Mouse (Mus musculus) midbrain, postnatal 0 days (tissue): ENCODE results near the gene Zbtb4. TPM values are rescaled to one million over a fixed set of nuclear protein-coding genes. Genes with fewer than 3 reads are reported as not detected.

Experiments
- ATAC-seq: fragments of 200-750 bp; cut with Nextera tagmentation; 2 replicates; pipeline ENCODE4 v1.8.0; 2017; ENCODE audit warnings: moderate number of reproducible peaks, mild to moderate bottlenecking, moderate TSS enrichment, moderate library complexity; ENCODE audit not compliant: low FRiP score
- DNase-seq: peaks from one replicate; pipeline ENCODE4 v3.0.0-alpha.2; 2015; ENCODE audit warnings: low spot score
- H3K27ac ChIP-seq: fragments of 300-500 bp; sonication (generic); 2 replicates; pipeline ENCODE4 v1.5.1; 2014; ENCODE audit warnings: low read depth, mild to moderate bottlenecking, low read length, mixed read lengths
- H3K27me3 ChIP-seq: fragments of 300-500 bp; sonication (generic); 2 replicates; pipeline ENCODE4 v1.6.1; 2014; ENCODE audit warnings: low read length, control low read depth, mixed read lengths; ENCODE audit not compliant: insufficient read depth
- H3K36me3 ChIP-seq: fragments of 300-500 bp; sonication (generic); 2 replicates; pipeline ENCODE4 v1.6.1; 2014; ENCODE audit warnings: low read length, control low read depth, mixed read lengths; ENCODE audit not compliant: insufficient read depth
- H3K4me1 ChIP-seq: fragments of 300-500 bp; sonication (generic); 2 replicates; pipeline ENCODE4 v1.6.1; 2014; ENCODE audit warnings: mild to moderate bottlenecking, control low read depth, antibody characterized with exemption, low read length, mixed read lengths; ENCODE audit not compliant: insufficient read depth
- H3K4me2 ChIP-seq: fragments of 300-500 bp; sonication (generic); 2 replicates; pipeline ENCODE4 v1.6.1; 2014; ENCODE audit warnings: low read depth, mild to moderate bottlenecking, low read length, mixed read lengths; ENCODE audit not compliant: poor library complexity, severe bottlenecking
- H3K4me3 ChIP-seq: fragments of 300-500 bp; sonication (generic); 2 replicates; pipeline ENCODE4 v1.5.1; 2014; ENCODE audit warnings: low read depth, mild to moderate bottlenecking, low read length, moderate library complexity
- H3K9ac ChIP-seq: fragments of 300-500 bp; sonication (generic); replicated peaks from 2 replicates; pipeline ENCODE4 v1.6.1; 2014; ENCODE audit warnings: mild to moderate bottlenecking, low read length, moderate library complexity, mixed read lengths; ENCODE audit not compliant: poor library complexity, severe bottlenecking
- H3K9me3 ChIP-seq: fragments of 300-500 bp; sonication (generic); 2 replicates; pipeline ENCODE4 v1.6.1; 2016; ENCODE audit warnings: low read length, control low read depth
- CTCF ChIP-seq: IDR thresholded peaks from 2 replicates; pipeline ENCODE4 v1.5.1; 2016; ENCODE audit warnings: antibody characterized with exemption, mild to moderate bottlenecking
- WGBS: fragments of 180-500 bp; shearing (Covaris S2); extraction: QIAGEN DNeasy Blood & Tissue Kit; methylation state at CpG from one replicate; pipeline ENCODE4 v1.1.7; 2014; 5-methylcytosine and 5-hydroxymethylcytosine counted together
- polyA plus RNA-seq: library from polyadenylated mRNA; unstranded; fragments of >200 nt; fragmentation: Nextera tagmentation; extraction: Ambion mirVana; gene quantifications from 2 replicates; pipeline ENCODE4 v1.2.1, GENCODE M21; 2015
- total RNA-seq: library from RNA; depleted of rRNA; stranded (reverse); fragments of >200 nt; gene quantifications from 2 replicates; pipeline ENCODE4 v1.2.3, GENCODE M21; 2014

Zbtb4 gene
- total and polyA plus RNA-seq, 2 experiments from 2014 or later = 5.0 to 34.3 TPM

DNA sequence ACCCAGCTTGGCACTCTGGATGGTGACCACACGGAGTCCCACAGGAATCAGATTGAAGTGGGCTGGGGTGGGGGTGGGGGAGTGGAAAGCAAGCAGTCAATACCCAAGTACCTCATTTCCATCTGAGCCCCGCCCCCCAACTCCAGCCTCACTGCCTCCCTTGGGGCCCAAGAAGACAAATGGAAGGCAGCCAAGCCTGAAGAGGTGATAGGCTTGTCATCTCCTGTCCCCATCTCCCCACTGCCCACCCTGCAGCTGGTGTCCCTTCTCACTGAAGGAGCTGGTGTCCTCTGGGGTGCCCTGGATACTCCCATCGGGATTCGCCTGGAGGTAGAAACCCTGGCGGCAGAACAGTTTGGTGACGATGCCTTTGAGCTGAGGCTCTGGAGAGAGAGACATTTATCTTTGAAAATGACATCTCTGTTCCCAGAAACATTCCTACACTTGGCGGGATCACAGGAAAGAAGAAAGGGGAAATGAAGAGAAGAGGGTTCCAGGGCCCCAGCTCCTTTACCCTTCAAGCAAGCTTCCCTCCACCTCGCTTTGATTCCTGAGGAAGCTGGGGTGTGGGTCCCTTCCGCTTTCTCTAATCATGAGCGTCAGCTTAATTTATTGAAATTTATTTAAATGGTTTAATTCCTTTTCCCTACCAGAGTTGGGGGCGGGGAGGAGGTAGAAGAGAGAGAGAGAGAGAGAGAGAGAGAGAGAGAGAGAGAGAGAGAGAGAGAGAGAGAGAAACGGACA is 33.9 kb downstream of the Zbtb4 start:
- Histone ChIP-seq H3K9me3 (no peaks in the 10 kb centered on the region), H3K4me2 (peak overlapping the region; percentile 96), H3K27ac (peak overlapping the region; percentile 90), H3K4me1 (peaks cover 8% of the 10 kb centered on the region; the same call in 1 of the 2 replicates), H3K36me3 (0 out of 2 replicates have a peak, but pooled peaks cover 6% of the 10 kb centered on the region), H3K9ac (peak overlapping the region; percentile 68), H3K27me3 (no peaks in the 10 kb centered on the region; the same call in 1 of the 2 replicates), H3K4me3 (peak overlapping the region; percentile 49)
- ATAC-seq = no peak
- no peak for TF ChIP-seq CTCF
- peak; percentile 48 for DNase-seq
- 11% methylated on average over 12 of the region's 12 CpGs for WGBS

DNA sequence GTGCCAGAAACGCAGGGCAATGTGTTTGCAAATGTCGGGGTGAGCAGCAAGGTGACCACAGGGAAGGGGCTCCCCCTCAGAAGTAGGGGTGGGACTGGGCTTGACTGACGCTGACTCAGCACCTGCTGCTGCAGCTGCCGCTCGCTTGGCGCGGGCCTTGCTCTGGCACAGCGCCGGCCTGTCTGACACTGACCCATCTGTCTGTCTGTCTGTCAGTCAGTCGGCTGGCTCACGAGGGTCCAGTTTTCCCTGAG is 34.4 kb downstream of the Zbtb4 start:
- WGBS = under 1% methylated on average over 11 of the region's 11 CpGs
- DNase-seq (no peak), ATAC-seq (peak; percentile 14)

DNA sequence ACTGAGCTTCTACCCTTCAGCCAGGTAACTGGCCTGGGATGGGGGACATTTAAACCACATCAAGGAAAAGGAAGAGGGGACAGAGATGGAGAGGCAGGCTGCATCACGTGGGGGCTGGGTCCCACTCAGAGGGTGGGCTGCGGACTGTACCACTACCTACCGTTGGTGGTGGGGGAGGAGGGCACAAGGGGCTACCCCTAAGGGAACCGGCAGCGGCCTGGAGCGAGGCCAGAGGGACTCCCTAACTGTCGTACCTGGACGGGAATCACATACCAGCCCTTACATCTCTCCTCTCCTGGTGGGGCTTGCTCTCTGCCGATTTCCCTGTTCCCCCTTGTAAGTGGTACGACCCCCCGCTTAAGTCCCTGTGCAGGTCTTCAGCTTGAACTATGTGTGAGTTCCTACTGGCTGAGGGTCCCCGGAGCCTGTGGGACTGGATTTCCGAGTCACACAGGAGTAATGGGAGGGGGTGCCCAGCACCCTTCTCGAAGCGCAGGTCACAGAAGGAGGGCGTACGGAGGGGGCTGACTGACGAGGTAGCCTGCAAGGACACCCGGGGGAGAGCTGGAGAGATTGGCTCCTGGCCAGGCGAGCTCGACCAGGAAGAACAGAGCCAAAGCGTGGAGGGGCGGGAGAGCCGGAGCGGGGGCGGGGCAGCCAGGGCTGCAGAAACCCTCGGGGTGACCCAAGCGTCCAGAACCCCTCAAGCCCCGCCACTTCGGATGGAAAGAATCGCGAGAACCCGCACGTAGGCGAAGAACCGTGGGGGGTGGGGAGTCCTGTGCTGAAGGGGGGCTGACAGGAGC is 34.9 kb downstream of the Zbtb4 start:
- WGBS = under 1% methylated on average over 34 of the region's 36 CpGs
- peak; percentile 81 for ATAC-seq

More for the DNA sequence above, 34.4 kb downstream of the Zbtb4 start:
- Histone ChIP-seq H3K27ac (peak overlapping the region; percentile 90), H3K9ac (peak overlapping the region; percentile 68), H3K4me2 (peak overlapping the region; percentile 96), H3K36me3 (0 out of 2 replicates have a peak, but pooled peaks cover 6% of the 10 kb centered on the region), H3K27me3 (peaks cover under 1% of the 10 kb centered on the region; the same call in 1 of the 2 replicates), H3K9me3 (no peaks in the 10 kb centered on the region), H3K4me3 (peak overlapping the region; percentile 49), H3K4me1 (peaks cover 10% of the 10 kb centered on the region; the same call in 1 of the 2 replicates)
- TF ChIP-seq CTCF = no peak

DNA sequence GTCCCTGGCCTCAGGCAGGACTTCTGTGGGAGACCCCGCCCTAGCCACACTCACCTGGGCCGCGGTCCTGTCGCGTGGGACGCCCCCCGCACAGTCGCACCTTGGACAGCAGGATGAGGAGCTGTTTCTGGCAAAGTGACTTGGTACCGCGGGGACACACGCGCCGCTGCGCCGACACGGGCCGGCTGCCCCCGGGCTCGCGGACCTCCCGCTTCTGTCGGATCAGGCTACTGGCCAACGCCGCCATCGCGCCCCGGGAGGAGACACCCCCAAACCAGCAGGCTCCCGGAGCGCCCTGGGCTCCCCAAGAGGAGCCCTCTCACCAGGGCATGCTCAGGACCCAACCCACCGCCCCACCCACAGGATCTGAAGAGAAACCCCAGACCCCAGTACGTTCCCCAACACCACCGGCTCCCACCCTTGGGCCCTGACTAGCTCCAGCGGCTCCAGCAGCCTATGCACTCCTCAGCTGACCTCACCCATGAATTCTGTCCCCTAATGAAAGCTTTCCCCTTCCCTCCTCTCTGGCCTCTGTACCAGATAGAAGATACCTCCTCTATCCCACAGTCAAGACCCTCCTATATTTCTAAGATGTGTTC is 35.8 kb downstream of the Zbtb4 start, which contains the start of gene Fgf11:
Fgf11 (minus strand) TSS at position 479 of the 599 bp plus-strand sequence.
- Histone ChIP-seq H3K36me3 (0 out of 2 replicates have a peak, but pooled peaks cover 6% of the 10 kb centered on the region), H3K27me3 (peaks cover 4% of the 10 kb centered on the region; the same call in 1 of the 2 replicates), H3K4me3 (peak within 1 kb of the TSS; percentile 49), H3K9me3 (no peaks in the 10 kb centered on the region), H3K4me1 (peaks cover 11% of the 10 kb centered on the region; the same call in 1 of the 2 replicates), H3K27ac (peak within 1 kb of the TSS; percentile 90), H3K9ac (peak within 1 kb of the TSS; percentile 68), H3K4me2 (peak within 1 kb of the TSS; percentile 96)
- 1% methylated on average over 30 of the region's 33 CpGs for WGBS
- TF ChIP-seq CTCF = no peak
- DNase-seq = no peak
- ATAC-seq = no peak

More for the DNA sequence above, 34.9 kb downstream of the Zbtb4 start:
- peak; percentile 90 for DNase-seq
- Histone ChIP-seq H3K27me3 (peaks cover 4% of the 10 kb centered on the region; the same call in 1 of the 2 replicates), H3K9ac (peak overlapping the region; percentile 68), H3K36me3 (0 out of 2 replicates have a peak, but pooled peaks cover 6% of the 10 kb centered on the region), H3K9me3 (no peaks in the 10 kb centered on the region), H3K27ac (peak overlapping the region; percentile 90), H3K4me3 (peak overlapping the region; percentile 49), H3K4me2 (peak overlapping the region; percentile 96), H3K4me1 (peaks cover 11% of the 10 kb centered on the region; the same call in 1 of the 2 replicates)
- no peak for TF ChIP-seq CTCF

DNA sequence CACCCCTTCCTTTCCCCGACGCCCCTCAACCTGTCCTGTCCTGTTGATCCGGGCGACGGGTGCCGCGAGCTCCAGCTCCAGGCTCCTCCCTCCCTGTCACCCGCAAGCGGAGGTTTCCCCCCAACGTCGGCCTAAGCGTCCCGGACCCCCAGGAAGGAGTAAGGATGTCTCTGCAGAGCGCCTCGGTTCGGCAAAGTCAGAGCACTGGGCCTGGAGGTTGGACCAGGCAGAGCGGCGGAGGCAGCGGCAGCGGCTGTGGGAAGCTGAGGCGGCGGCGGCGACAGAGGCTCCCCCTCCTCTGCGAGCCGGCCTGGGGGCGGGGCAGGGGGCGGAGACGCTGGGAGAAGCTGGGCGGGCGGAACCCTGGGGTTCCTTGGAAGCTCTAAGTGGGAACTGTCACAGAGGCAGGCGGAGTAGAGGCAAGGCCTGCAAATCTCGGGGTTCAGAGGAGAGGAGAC is 37.0 kb downstream of the Zbtb4 start:
- Histone ChIP-seq H3K27me3 (peaks cover 4% of the 10 kb centered on the region; the same call in 1 of the 2 replicates), H3K9ac (peak overlapping the region; percentile 68), H3K27ac (peak overlapping the region; percentile 68), H3K4me1 (peaks cover 11% of the 10 kb centered on the region; the same call in 1 of the 2 replicates), H3K4me3 (peak overlapping the region; percentile 49), H3K36me3 (0 out of 2 replicates have a peak, but pooled peaks cover 4% of the 10 kb centered on the region), H3K4me2 (peak overlapping the region; percentile 96), H3K9me3 (no peaks in the 10 kb centered on the region)
- no peak; the same call in 1 of the 2 replicates for TF ChIP-seq CTCF
- DNase-seq (peak; percentile 85), ATAC-seq (no peak)
- WGBS = under 1% methylated on average over 31 of the region's 33 CpGs
